24 mouse cellular contexts compared by ENCODE assay signal in genomic region chr1:135075270-135075669, GRCm38 (mm10). TPM values are rescaled to one million over a fixed set of nuclear protein-coding genes. Genes with fewer than 3 reads are reported as not detected.
DNase-seq lines count a peak whose midpoint lies in the region; ATAC-seq and TF ChIP-seq lines count a peak whose summit lies in the region.
"Had no signal": no experiment of that assay in that cellular context is flagged by ENCODE, and none has a peak within 500 bp of the region (broad histone marks: within the 10 kb centered on the region; RNA-seq: fewer than 3 reads in every experiment).

No protein-coding gene starts in this region.

- H3K36me3 ChIP-seq in forebrain, embryonic 14.5 days (ENCODE audit: control insufficient read depth, insufficient read depth, low read length), result no peaks in the 10 kb centered on the region
- no peaks in the 10 kb centered on the region for H3K36me3 ChIP-seq in forebrain, embryonic 10.5 days (replicated peaks)
- H3K36me3 ChIP-seq in lung, embryonic 15.5 days, result no peaks in the 10 kb centered on the region
- no peaks in the 10 kb centered on the region for H3K36me3 ChIP-seq in limb, embryonic 10.5 days
- H3K36me3 ChIP-seq: embryonic facial prominence, embryonic 10.5 days; embryonic facial prominence, embryonic 12.5 days; forebrain, embryonic 12.5 days; forebrain, embryonic 15.5 days; G1E had no signal

- no peak overlapping the region for H3K4me3 ChIP-seq in forebrain, embryonic 14.5 days (ENCODE audit: low read depth, low read length)
- no peak overlapping the region for H3K4me3 ChIP-seq in forebrain, embryonic 10.5 days
- no peak overlapping the region for H3K4me3 ChIP-seq in lung, embryonic 15.5 days
- H3K4me3 ChIP-seq in lung, adult 2 months (replicated peaks; ENCODE audit: extremely low read depth, low read depth, low read length), result no peak overlapping the region
- H3K4me3 ChIP-seq in limb, embryonic 10.5 days, result no peak overlapping the region
- H3K4me3 ChIP-seq: embryonic facial prominence, embryonic 10.5 days; embryonic facial prominence, embryonic 12.5 days; forebrain, embryonic 12.5 days; forebrain, embryonic 15.5 days had no signal

- no peaks in the 10 kb centered on the region for H3K27me3 ChIP-seq in forebrain, embryonic 14.5 days (replicated peaks; ENCODE audit: control insufficient read depth, insufficient read depth, low read length)
- peaks cover 8% of the 10 kb centered on the region; the same call in 1 of the 2 replicates for H3K27me3 ChIP-seq in forebrain, embryonic 10.5 days (ENCODE audit: poor library complexity, severe bottlenecking)
- H3K27me3 ChIP-seq in lung, embryonic 15.5 days, result no peaks in the 10 kb centered on the region
- H3K27me3 ChIP-seq in limb, embryonic 10.5 days (ENCODE audit: low read depth, poor library complexity, severe bottlenecking), result no peaks in the 10 kb centered on the region; the same call in 1 of the 2 replicates
- H3K27me3 ChIP-seq: embryonic facial prominence, embryonic 12.5 days; forebrain, embryonic 12.5 days; forebrain, embryonic 15.5 days; Patski had no signal

- no peaks in the 10 kb centered on the region for H3K4me1 ChIP-seq in forebrain, embryonic 14.5 days (ENCODE audit: control insufficient read depth, insufficient read depth, low read length)
- H3K4me1 ChIP-seq in forebrain, embryonic 10.5 days, result peaks cover 15% of the 10 kb centered on the region; the same call in 1 of the 2 replicates
- H3K4me1 ChIP-seq in lung, embryonic 15.5 days, result peaks cover 27% of the 10 kb centered on the region
- H3K4me1 ChIP-seq in lung, adult 2 months (ENCODE audit: control insufficient read depth, insufficient read depth, low read length), result no peaks in the 10 kb centered on the region
- peaks cover 32% of the 10 kb centered on the region for H3K4me1 ChIP-seq in limb, embryonic 10.5 days
- H3K4me1 ChIP-seq: embryonic facial prominence, embryonic 12.5 days; forebrain, embryonic 15.5 days had no signal

- H3K9me3 ChIP-seq in forebrain, embryonic 14.5 days (replicated peaks; ENCODE audit: control insufficient read depth, low read length), result no peaks in the 10 kb centered on the region
- no peaks in the 10 kb centered on the region for H3K9me3 ChIP-seq in forebrain, embryonic 10.5 days
- 0 out of 2 replicates have a peak, but pooled peaks cover 4% of the 10 kb centered on the region for H3K9me3 ChIP-seq in lung, embryonic 15.5 days
- H3K9me3 ChIP-seq in limb, embryonic 10.5 days (replicated peaks), result no peaks in the 10 kb centered on the region
- H3K9me3 ChIP-seq: embryonic facial prominence, embryonic 10.5 days; embryonic facial prominence, embryonic 12.5 days; forebrain, embryonic 12.5 days; forebrain, embryonic 15.5 days; G1E had no signal

- 100% methylated on average over 1 of the region's 1 CpGs for WGBS in forebrain, embryonic 14.5 days
- 86% methylated on average over 1 of the region's 1 CpGs for WGBS in forebrain, embryonic 10.5 days
- 80% methylated on average over 1 of the region's 1 CpGs for WGBS in lung, embryonic 15.5 days
- 94% methylated on average over 1 of the region's 1 CpGs for WGBS in lung, adult 2 months
- 92% methylated on average over 1 of the region's 1 CpGs for WGBS in limb, embryonic 10.5 days

- no peak for TF ChIP-seq POLR2A in lung, adult 2 months (IDR thresholded peaks at IDR 0.05; ENCODE audit: borderline replicate concordance, extremely low read depth, low read depth, low read length)

- H3K4me2 ChIP-seq in forebrain, embryonic 14.5 days (ENCODE audit: low read length), result no peak overlapping the region
- no peak overlapping the region for H3K4me2 ChIP-seq in lung, embryonic 15.5 days
- H3K4me2 ChIP-seq: embryonic facial prominence, embryonic 12.5 days; forebrain, embryonic 12.5 days; forebrain, embryonic 15.5 days had no signal

- no peak overlapping the region for H3K9ac ChIP-seq in forebrain, embryonic 14.5 days (ENCODE audit: low read length)
- H3K9ac ChIP-seq in lung, embryonic 15.5 days, result no peak overlapping the region
- H3K9ac ChIP-seq: embryonic facial prominence, embryonic 12.5 days; forebrain, embryonic 12.5 days; forebrain, embryonic 15.5 days; forebrain, postnatal 0 days had no signal

- DNase-seq in cerebellum, postnatal 10 days, result peak; percentile 60 to 73
- no peak for DNase-seq in cerebellum, adult 9-11 months
- DNase-seq in forebrain, embryonic 14.5 days (ENCODE audit: low spot score), result peak; percentile 28
- DNase-seq in forebrain, embryonic 10.5 days (ENCODE audit: extremely low spot score, low spot score), result no peak
- no peak for DNase-seq in lung, adult 2 months
- DNase-seq in limb, embryonic 10.5 days (ENCODE audit: low spot score), result no peak
- DNase-seq: adrenal gland, adult 8-10 months; adrenal gland, postnatal 14 days; adrenal gland, postnatal 36 days; B cell, adult 2 months; cerebellum, adult 11-12 months; cerebellum, adult 8-10 months; cerebellum, postnatal 25 days; forebrain, postnatal 0 days had no signal

- no peak overlapping the region for H3K27ac ChIP-seq in forebrain, embryonic 14.5 days (ENCODE audit: low read depth, low read length)
- H3K27ac ChIP-seq in forebrain, embryonic 10.5 days, result no peak overlapping the region
- H3K27ac ChIP-seq in lung, embryonic 15.5 days, result peak overlapping the region; percentile 19; the same call in 1 of the 2 replicates
- H3K27ac ChIP-seq in limb, embryonic 10.5 days, result 0 out of 2 replicates have a peak overlapping the region, but pooled peaks have one; percentile 8
- H3K27ac ChIP-seq: embryonic facial prominence, embryonic 10.5 days; embryonic facial prominence, embryonic 12.5 days; forebrain, embryonic 12.5 days; forebrain, embryonic 15.5 days had no signal

- ATAC-seq in forebrain, embryonic 14.5 days, result no peak
- no peak for ATAC-seq in lung, embryonic 15.5 days (ENCODE audit: borderline replicate concordance, extremely low read depth, low FRiP score, low TSS enrichment)
- no peak for ATAC-seq in inflammation-experienced regulatory T-cells, adult 6 months
- ATAC-seq: activated CD4-positive, CD25-positive, alpha-beta regulatory T cell, adult 4 months; CD4-positive, CD25-positive, alpha-beta regulatory T cell, adult 4 months; forebrain, embryonic 15.5 days; forebrain, postnatal 0 days; Patski had no signal

- no peak for TF ChIP-seq CTCF in lung, adult 2 months (IDR thresholded peaks at IDR 0.05; ENCODE audit: insufficient read depth, low read length)

RNA-seq across cellular contexts. Expression of gene Lgr6, which starts 29.8 kb away (rescaled TPM):
- 0.48 TPM in 2 replicates for polyA plus RNA-seq in forebrain, embryonic 14.5 days (2014; fragmentation: Nextera tagmentation; extraction: Ambion mirVana)
- 0.07 and 0.14 TPM in 2 replicates for polyA plus RNA-seq in forebrain, embryonic 10.5 days (2016; fragmentation: Nextera tagmentation; extraction: Ambion mirVana)
- polyA plus RNA-seq in lung, embryonic 15.5 days (2015; fragmentation: Nextera tagmentation; extraction: Ambion mirVana), result 11.6 and 12.8 TPM in 2 replicates
- polyA plus RNA-seq in lung, adult 2 months (2012; rRNA removed), result 4.1 and 4.7 TPM in 2 replicates
- polyA plus RNA-seq in limb, embryonic 10.5 days (2016; fragmentation: Nextera tagmentation; extraction: Ambion mirVana), result 0.56 and 0.75 TPM in 2 replicates
- polyA plus RNA-seq in inflammation-experienced regulatory T-cells, adult 6 months (2017; shearing (Covaris generic)), result under 1 TPM in 2 of 3 experiments, not detected in 1; 0.05 to 0.28 TPM
- polyA plus RNA-seq: activated CD4-positive, CD25-positive, alpha-beta regulatory T cell, adult 4 months had no signal

RNA-seq across cellular contexts. Expression of gene Ptpn7, which starts 57.2 kb away (rescaled TPM):
- polyA plus RNA-seq in forebrain, embryonic 14.5 days (2014; fragmentation: Nextera tagmentation; extraction: Ambion mirVana), result 0.32 and 0.57 TPM in 2 replicates
- polyA plus RNA-seq in forebrain, embryonic 10.5 days (2016; fragmentation: Nextera tagmentation; extraction: Ambion mirVana), result 1.9 and 2.3 TPM in 2 replicates
- 2.9 and 5.8 TPM in 2 replicates for polyA plus RNA-seq in lung, embryonic 15.5 days (2015; fragmentation: Nextera tagmentation; extraction: Ambion mirVana)
- 6.9 and 7.3 TPM in 2 replicates for polyA plus RNA-seq in lung, adult 2 months (2012; rRNA removed)
- polyA plus RNA-seq in limb, embryonic 10.5 days (2016; fragmentation: Nextera tagmentation; extraction: Ambion mirVana), result 1.4 and 1.9 TPM in 2 replicates
- polyA plus RNA-seq in inflammation-experienced regulatory T-cells, adult 6 months (2017; shearing (Covaris generic)), result 100 to 1,000 TPM; 161 to 188 (median 171) TPM

Comparison
In these comparisons a context has a peak if more than half of its experiments do, and no peak if none do; other contexts are left out.
1. DNase-seq: peak in cerebellum, postnatal 10 days (2 of 2) and forebrain, embryonic 14.5 days (single experiment); none in cerebellum, adult 9-11 months (single experiment), forebrain, embryonic 10.5 days (single experiment), lung, adult 2 months (single experiment) and limb, embryonic 10.5 days (single experiment).
2. H3K27ac ChIP-seq: peak in lung, embryonic 15.5 days (single experiment) and limb, embryonic 10.5 days (single experiment); none in forebrain, embryonic 14.5 days (single experiment) and forebrain, embryonic 10.5 days (single experiment).
3. RNA of gene Ptpn7, which starts 57.2 kb away (polyA plus RNA-seq): 161 to 188 TPM in inflammation-experienced regulatory T-cells, adult 6 months; 6.9 to 7.3 TPM in lung, adult 2 months, 2.9 to 5.8 TPM in lung, embryonic 15.5 days, 1.9 to 2.3 TPM in forebrain, embryonic 10.5 days, 1.4 to 1.9 TPM in limb, embryonic 10.5 days and 0.32 to 0.57 TPM in forebrain, embryonic 14.5 days; every median in the first group is over 10 times any median in the second.